Mouse (Mus musculus): ENCODE results near the gene Ly6c2. TPM values are rescaled to one million over a fixed set of nuclear protein-coding genes. Genes with fewer than 3 reads are reported as not detected.

The Ly6c2 gene
- total RNA-seq, 2 experiments from 2014 or later: 3.5 to 7.4 TPM

Other genes with a start within 250 kb of the Ly6c2 start
- gene 2010109I03Rik, start 214.9 kb downstream of the Ly6c2 start, total RNA-seq (2021): 100 to 1,000 TPM in 1 of 2 experiments, 1 to 10 TPM in 1; 6.5 to 265 TPM
- under 1 TPM; 0.23 to 0.26 TPM for gene Ly6i, start 128.5 kb downstream of the Ly6c2 start, total RNA-seq (2021)
- gene Ly6a, start 113.9 kb downstream of the Ly6c2 start, total RNA-seq (2021): 10 to 100 TPM; 57.9 to 98.5 TPM
- gene Ly6c1, start 63.1 kb downstream of the Ly6c2 start, total RNA-seq (2021): 100 to 1,000 TPM in 1 of 2 experiments, 10 to 100 TPM in 1; 90.1 to 138 TPM
- not detected for gene Ly6g, start 43.3 kb upstream of the Ly6c2 start, total RNA-seq (2021)
- gene BC025446, start 104.4 kb upstream of the Ly6c2 start, total RNA-seq (2021): not detected
- gene Ly6f, start 156.5 kb upstream of the Ly6c2 start, total RNA-seq (2021): not detected

Measured in adrenal gland, postnatal 36 days (tissue).